Mouse (Mus musculus) heart, postnatal 0 days (tissue): ENCODE data around the gene Tmem17.

Experiments used
- CTCF ChIP-seq: IDR thresholded peaks from 2 replicates; pipeline ENCODE4 v1.5.1; 2016; ENCODE audit warnings: antibody characterized with exemption, control low read depth, low read depth
- EP300 ChIP-seq: IDR thresholded peaks from 2 replicates; pipeline ENCODE4 v1.6.1; 2016; ENCODE audit warnings: antibody characterized with exemption, low read depth

DNA sequence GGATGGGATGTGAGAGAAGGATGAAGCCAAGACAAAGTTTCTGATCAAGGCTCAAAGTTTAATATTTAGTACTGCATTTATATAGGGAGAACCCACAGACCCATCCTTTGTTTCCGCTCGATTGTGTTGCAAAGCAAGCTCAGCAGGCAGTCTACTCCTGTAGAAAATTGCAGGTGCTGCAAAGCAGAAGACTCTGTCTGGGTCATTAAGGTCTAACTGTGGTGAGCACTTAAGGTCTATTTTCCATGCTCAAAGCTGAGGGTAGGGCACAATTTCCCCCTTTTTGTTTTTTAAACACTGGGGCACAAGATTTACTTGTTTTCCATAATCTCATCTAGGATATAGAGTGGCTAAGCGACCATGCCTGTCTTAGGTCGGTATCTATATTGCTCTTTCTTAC is 8.4 kb downstream of the Tmem17 start:
- TF ChIP-seq CTCF (no peak), EP300 (no peak)
